Mouse (Mus musculus): ENCODE measurements around the gene Stt3b.

GRCm38 (mm10) chr9:115237943-115238342 is 72.3 kb downstream of the Stt3b start:
- TF ChIP-seq POLR2A (IDR thresholded peaks at IDR 0.05; ENCODE audit: borderline replicate concordance, low read depth, low read length) (no peak), CTCF (IDR thresholded peaks at IDR 0.05; ENCODE audit: low read depth, low read length) (no peak)

Data from bone marrow macrophage, adult 2 months (primary cell).